Mouse (Mus musculus): Measurements from ENCODE around the gene Leng8.

Leng8 gene

GRCm38 (mm10) chr7:4136771-4137531 is at the start of gene Leng8:
Gene Leng8 (plus strand): TSS chr7:4137039.
- in situ Hi-C loops (cut with MseI, MboI): loop anchor here in 1 of 2 experiments (25.0 kb wide), 1 partner anchor 425 kb away; the partner anchor contains the start of genes Pirb and Rps9

- in situ Hi-C loops (cut with MseI, MboI): no loop called here
Observed at GRCm38 (mm10) chr7:4087238-4087895, 49.5 kb upstream of the Leng8 start.

- in situ Hi-C loops (cut with MseI, MboI): no loop called here
Observed at GRCm38 (mm10) chr7:4087896-4088480, 48.9 kb upstream of the Leng8 start.

- in situ Hi-C loops (cut with MseI, MboI): no loop called here
Observed at GRCm38 (mm10) chr7:4088679-4089078, 48.2 kb upstream of the Leng8 start.

- in situ Hi-C loops (cut with MseI, MboI): no loop called here
Observed at GRCm38 (mm10) chr7:4091170-4091569, 45.7 kb upstream of the Leng8 start.

- in situ Hi-C loops (cut with MseI, MboI): no loop called here
Observed at GRCm38 (mm10) chr7:4098301-4098700, 38.5 kb upstream of the Leng8 start.

- in situ Hi-C loops (cut with MseI, MboI): no loop called here
Observed at GRCm38 (mm10) chr7:4098832-4099231, 38.0 kb upstream of the Leng8 start.

GRCm38 (mm10) chr7:4101144-4101543 is 35.7 kb upstream of the Leng8 start:
- in situ Hi-C loops (cut with MseI, MboI): loop anchor here in 1 of 2 experiments (25.0 kb wide), 1 partner anchor 289 kb away; no protein-coding TSS in a partner anchor

GRCm38 (mm10) chr7:4103411-4103810 is 33.4 kb upstream of the Leng8 start:
- in situ Hi-C loops (cut with MseI, MboI): loop anchor here in 1 of 2 experiments (25.0 kb wide), 1 partner anchor 291 kb away; no protein-coding TSS in a partner anchor

GRCm38 (mm10) chr7:4111766-4112165 is 25.1 kb upstream of the Leng8 start:
- in situ Hi-C loops (cut with MseI, MboI): loop anchor here in 1 of 2 experiments (25.0 kb wide), 1 partner anchor 299 kb away; no protein-coding TSS in a partner anchor

GRCm38 (mm10) chr7:4117050-4117814 is 19.6 kb upstream of the Leng8 start:
- in situ Hi-C loops (cut with MseI, MboI): loop anchor here in 1 of 2 experiments (25.0 kb wide), 1 partner anchor 305 kb away; no protein-coding TSS in a partner anchor

- in situ Hi-C loops (cut with MseI, MboI): loop anchor here in 1 of 2 experiments (25.0 kb wide), 1 partner anchor 307 kb away; no protein-coding TSS in a partner anchor
Observed at GRCm38 (mm10) chr7:4119344-4119902, 17.4 kb upstream of the Leng8 start, which contains the start of gene Ttyh1. Gene Ttyh1 (plus strand): TSS chr7:4119408.

GRCm38 (mm10) chr7:4119976-4120921 is 16.6 kb upstream of the Leng8 start:
- in situ Hi-C loops (cut with MseI, MboI): loop anchor here in 1 of 2 experiments (10.0 to 25.0 kb wide), 2 partner anchors 308 to 315 kb away; no protein-coding TSS in a partner anchor

GRCm38 (mm10) chr7:4122076-4122768 is 14.6 kb upstream of the Leng8 start:
- in situ Hi-C loops (cut with MseI, MboI): loop anchor here in 1 of 2 experiments (10.0 to 25.0 kb wide), 2 partner anchors 310 to 313 kb away; no protein-coding TSS in a partner anchor

- in situ Hi-C loops (cut with MseI, MboI): loop anchor here in 1 of 2 experiments (10.0 to 25.0 kb wide), 2 partner anchors 310 to 312 kb away; no protein-coding TSS in a partner anchor
Observed at GRCm38 (mm10) chr7:4122783-4123182, 14.1 kb upstream of the Leng8 start.

GRCm38 (mm10) chr7:4123732-4124131 is 13.1 kb upstream of the Leng8 start:
- in situ Hi-C loops (cut with MseI, MboI): loop anchor here in 1 of 2 experiments (10.0 to 25.0 kb wide), 2 partner anchors 311 kb away; no protein-coding TSS in a partner anchor

GRCm38 (mm10) chr7:4124315-4124759 is 12.5 kb upstream of the Leng8 start:
- in situ Hi-C loops (cut with MseI, MboI): loop anchor here in 1 of 2 experiments (10.0 to 25.0 kb wide), 2 partner anchors 310 to 312 kb away; no protein-coding TSS in a partner anchor

GRCm38 (mm10) chr7:4124856-4125255 is 12.0 kb upstream of the Leng8 start:
- in situ Hi-C loops (cut with MseI, MboI): loop anchor here (5.0 to 25.0 kb wide), 4 partner anchors 310 to 413 kb away; partner anchors contain the start of genes Pirb (in 1 of the 2) and Rps9 (in 1 of the 2)

All from mouse trophoblast stem cell (cell line).